Mouse (Mus musculus): ENCODE measurements around the gene 1110059E24Rik.
"Not testable (repeated sequence)": the region's sequence is repeated elsewhere in the genome, so short reads cannot be mapped to it uniquely, and the experiment has no call there.

1110059E24Rik gene

GRCm38 (mm10) chr19:21624148-21624535 lies 28.6 kb downstream of the 1110059E24Rik start:
- no peak for DNase-seq

- no peak for DNase-seq
Measured at GRCm38 (mm10) chr19:21623410-21624147, 29.2 kb downstream of the 1110059E24Rik start.

- DNase-seq = no peak
Measured at GRCm38 (mm10) chr19:21615801-21616200, 37.0 kb downstream of the 1110059E24Rik start.

GRCm38 (mm10) chr19:21611725-21612575 lies 40.8 kb downstream of the 1110059E24Rik start:
- no peak for DNase-seq

- no peak for DNase-seq
Measured at GRCm38 (mm10) chr19:21611297-21611696, 41.5 kb downstream of the 1110059E24Rik start.

GRCm38 (mm10) chr19:21610240-21610639 lies 42.5 kb downstream of the 1110059E24Rik start:
- DNase-seq = no peak

GRCm38 (mm10) chr19:21605294-21605693 lies 47.5 kb downstream of the 1110059E24Rik start:
- DNase-seq = no peak

GRCm38 (mm10) chr19:21603836-21604235 lies 48.9 kb downstream of the 1110059E24Rik start:
- DNase-seq = peak; percentile 17 to 51

- DNase-seq = no peak
Measured at GRCm38 (mm10) chr19:21601541-21602101, 51.2 kb downstream of the 1110059E24Rik start.

- DNase-seq = no peak
Measured at GRCm38 (mm10) chr19:21598659-21599352, 54.0 kb downstream of the 1110059E24Rik start.

- no peak for DNase-seq
Measured at GRCm38 (mm10) chr19:21594676-21595075, 58.1 kb downstream of the 1110059E24Rik start.

- not testable (repeated sequence) for DNase-seq
Measured at GRCm38 (mm10) chr19:21592216-21592615, 60.6 kb downstream of the 1110059E24Rik start.

- no peak for DNase-seq
Measured at GRCm38 (mm10) chr19:21589888-21590287, 62.9 kb downstream of the 1110059E24Rik start.

GRCm38 (mm10) chr19:21587593-21587992 lies 65.2 kb downstream of the 1110059E24Rik start:
- no peak for DNase-seq

- DNase-seq = no peak
Measured at GRCm38 (mm10) chr19:21586546-21586945, 66.2 kb downstream of the 1110059E24Rik start.

- DNase-seq = no peak
Measured at GRCm38 (mm10) chr19:21585868-21586267, 66.9 kb downstream of the 1110059E24Rik start.

- no peak for DNase-seq
Measured at GRCm38 (mm10) chr19:21583986-21584385, 68.8 kb downstream of the 1110059E24Rik start.

GRCm38 (mm10) chr19:21583523-21583984 lies 69.2 kb downstream of the 1110059E24Rik start:
- DNase-seq = peak; percentile 11 to 60

GRCm38 (mm10) chr19:21581404-21581803 lies 71.4 kb downstream of the 1110059E24Rik start:
- DNase-seq = no peak

GRCm38 (mm10) chr19:21579896-21580295 lies 72.9 kb downstream of the 1110059E24Rik start:
- no peak for DNase-seq

- no peak for DNase-seq
Measured at GRCm38 (mm10) chr19:21577443-21577842, 75.3 kb downstream of the 1110059E24Rik start.

GRCm38 (mm10) chr19:21571986-21572385 lies 80.8 kb downstream of the 1110059E24Rik start:
- DNase-seq = no peak

All from kidney, postnatal 25 days (tissue).